Mouse (Mus musculus): ENCODE results near the gene Slc24a5. TPM values are rescaled to one million over a fixed set of nuclear protein-coding genes. Genes with fewer than 3 reads are reported as not detected.

Gene Slc24a5
- total and polyA plus RNA-seq, 3 experiments: 0.69 to 2.9 TPM; not detected in 1

- peaks cover 2 to 16% of the 10 kb centered on the region in 2 experiments; a peak in 3 of 4 replicates for H3K4me1 ChIP-seq (ENCODE audit: control insufficient read depth in 1 of 2, insufficient read depth in 2 of 2, low read length in 2 of 2)
- TF ChIP-seq ETS1 (IDR thresholded peaks at IDR 0.05; ENCODE audit: low read depth, low read length) (peak; percentile 73), POLR2AphosphoS2 (IDR thresholded peaks at IDR 0.05; ENCODE audit: low read length) (no peak), ELF1 (IDR thresholded peaks at IDR 0.05; ENCODE audit: low read depth, low read length) (peak; percentile 66), GATA1 (IDR thresholded peaks at IDR 0.05; ENCODE audit: low read depth, low read length) (peak; percentile 59), MAFK (IDR thresholded peaks at IDR 0.05; ENCODE audit: borderline replicate concordance, low read depth, low read length) (no peak)
- no peak overlapping the region for H3K27ac ChIP-seq (ENCODE audit: control insufficient read depth, low read depth, low read length)
- no peaks in the 10 kb centered on the region for H3K9me3 ChIP-seq (replicated peaks; ENCODE audit: insufficient read depth, low read length)
- H3K36me3 ChIP-seq (ENCODE audit: control insufficient read depth in 1 of 2, insufficient read depth in 2 of 2, low read length in 2 of 2): peaks cover 0 to 21% of the 10 kb centered on the region in 2 experiments; a peak in 2 of 4 replicates
- peaks cover 19% of the 10 kb centered on the region for H3K79me2 ChIP-seq (ENCODE audit: control insufficient read depth, insufficient read depth, low read length, poor library complexity)
- peak; percentile 67 for DNase-seq (ENCODE audit: low read depth, low spot score)
- no peaks in the 10 kb centered on the region; a peak in 1 of 4 replicates for H3K27me3 ChIP-seq (ENCODE audit: control insufficient read depth in 1 of 2, insufficient read depth in 2 of 2, low read length in 2 of 2)
- no peak overlapping the region for H3K9ac ChIP-seq (ENCODE audit: control insufficient read depth, low read depth, low read length, poor library complexity, severe bottlenecking)
- peak overlapping the region in 1 of 2 experiments; percentile 0; a peak in 1 of 4 replicates for H3K4me3 ChIP-seq (ENCODE audit: control insufficient read depth in 1 of 2, insufficient read depth in 1 of 2, low read depth in 2 of 2, low read length in 2 of 2)
Measured at GRCm38 (mm10) chr2:125126792-125127191, 58.9 kb downstream of the Slc24a5 start.

GRCm38 (mm10) chr2:125134113-125134512 lies 66.2 kb downstream of the Slc24a5 start:
- Histone ChIP-seq H3K27ac (ENCODE audit: control insufficient read depth, low read depth, low read length) (no peak overlapping the region), H3K4me1 (ENCODE audit: control insufficient read depth in 1 of 2, insufficient read depth in 2 of 2, low read length in 2 of 2) (no peaks in the 10 kb centered on the region), H3K4me3 (ENCODE audit: control insufficient read depth in 1 of 2, insufficient read depth in 1 of 2, low read depth in 2 of 2, low read length in 2 of 2) (no peak overlapping the region), H3K79me2 (ENCODE audit: control insufficient read depth, insufficient read depth, low read length, poor library complexity) (no peaks in the 10 kb centered on the region), H3K9me3 (replicated peaks; ENCODE audit: insufficient read depth, low read length) (no peaks in the 10 kb centered on the region), H3K9ac (ENCODE audit: control insufficient read depth, low read depth, low read length, poor library complexity, severe bottlenecking) (no peak overlapping the region), H3K36me3 (ENCODE audit: control insufficient read depth in 1 of 2, insufficient read depth in 2 of 2, low read length in 2 of 2) (no peaks in the 10 kb centered on the region), H3K27me3 (ENCODE audit: control insufficient read depth in 1 of 2, insufficient read depth in 2 of 2, low read length in 2 of 2) (no peaks in the 10 kb centered on the region; a peak in 2 of 4 replicates)
- TF ChIP-seq ELF1 (IDR thresholded peaks at IDR 0.05; ENCODE audit: low read depth, low read length) (no peak), BHLHE40 (IDR thresholded peaks at IDR 0.05; ENCODE audit: borderline replicate concordance, low read depth, low read length) (no peak), CHD1 (IDR thresholded peaks at IDR 0.05; ENCODE audit: low read depth, low read length) (no peak), NRF1 (IDR thresholded peaks at IDR 0.05; ENCODE audit: insufficient read depth, low read depth, low read length, poor library complexity, severe bottlenecking) (no peak), POLR2AphosphoS5 (IDR thresholded peaks at IDR 0.05; ENCODE audit: borderline replicate concordance, low read depth, low read length) (no peak), POLR2A (IDR thresholded peaks at IDR 0.05; ENCODE audit: control insufficient read depth in 1 of 2, insufficient read depth in 1 of 2, low read depth in 1 of 2, low read length in 2 of 2, poor library complexity in 1 of 2) (no peak), EP300 (IDR thresholded peaks at IDR 0.05; ENCODE audit: low read depth in 1 of 2, low read length in 2 of 2) (no peak), USF2 (IDR thresholded peaks at IDR 0.05; ENCODE audit: borderline replicate concordance in 1 of 2, insufficient read depth in 1 of 2, low read depth in 1 of 2, low read length in 2 of 2) (no peak), ZKSCAN1 (IDR thresholded peaks at IDR 0.05; ENCODE audit: low read depth, low read length) (no peak), MXI1 (IDR thresholded peaks at IDR 0.05; ENCODE audit: low read depth, low read length) (no peak), ZC3H11A (IDR thresholded peaks at IDR 0.05; ENCODE audit: low read depth, low read length) (no peak), TCF12 (IDR thresholded peaks at IDR 0.05; ENCODE audit: low read depth, low read length) (no peak), POLR2AphosphoS2 (IDR thresholded peaks at IDR 0.05; ENCODE audit: low read length) (no peak), RAD21 (IDR thresholded peaks at IDR 0.05; ENCODE audit: low read depth, low read length) (no peak), MAX (IDR thresholded peaks at IDR 0.05; ENCODE audit: low read length) (no peak), KAT2A (conservative IDR thresholded peaks at IDR 0.05; ENCODE audit: low read depth, low read length) (no peak), NELFE (IDR thresholded peaks at IDR 0.05; ENCODE audit: low read depth, low read length) (no peak), E2F4 (IDR thresholded peaks at IDR 0.05; ENCODE audit: borderline replicate concordance, low read depth, low read length) (no peak)
- no peak for DNase-seq (ENCODE audit: low read depth, low spot score)

Data from MEL (cell line).